Mouse (Mus musculus) stomach, postnatal 0 days (tissue): Measurements from ENCODE around the gene Mylk.

ENCODE experiments used
- CTCF ChIP-seq: IDR thresholded peaks from 2 replicates; pipeline ENCODE4 v1.5.1; 2016; ENCODE audit warnings: antibody characterized with exemption, low read depth, mild to moderate bottlenecking, moderate library complexity
- EP300 ChIP-seq: optimal IDR thresholded peaks from 2 replicates; pipeline ENCODE3; 2016; ENCODE audit warnings: antibody characterized with exemption

GRCm38 (mm10) chr16:34749536-34749935 lies 4.5 kb downstream of the Mylk start:
- TF ChIP-seq CTCF (no peak), EP300 (no peak)
